Mouse (Mus musculus): ENCODE measurements at regions not wholly inside any gene's neighbourhood (a gene's known extent, or its start where the extent isn't known, plus 50 kb on each side); places are given as distances from the start of the nearest gene placed in this dataset.
A peak's percentile ranks its signal among the peaks of the same experiment; 100 is the strongest.

GRCm38 (mm10) chr10:126697086-126697485, 204.1 kb downstream of the Atp23 start:
- Histone ChIP-seq H3K36me3 (ENCODE audit: control insufficient read depth, insufficient read depth, low read length, poor library complexity, severe bottlenecking) (no peaks in the 10 kb centered on the region), H3K27ac (ENCODE audit: insufficient read depth, low read length) (no peak overlapping the region), H3K4me1 (ENCODE audit: control insufficient read depth, insufficient read depth, low read length) (no peaks in the 10 kb centered on the region), H3K9ac (ENCODE audit: low read depth, poor library complexity, severe bottlenecking) (no peak overlapping the region), H3K4me3 (ENCODE audit: low read depth, low read length) (no peak overlapping the region), H3K27me3 (ENCODE audit: control insufficient read depth, insufficient read depth, low read length, poor library complexity, severe bottlenecking) (no peaks in the 10 kb centered on the region), H3K9me3 (replicated peaks; ENCODE audit: control insufficient read depth, insufficient read depth, low read length, poor library complexity, severe bottlenecking) (no peaks in the 10 kb centered on the region; the same call in 1 of the 2 replicates)
- TF ChIP-seq CTCF (IDR thresholded peaks at IDR 0.05; ENCODE audit: low read depth, low read length) (no peak), POLR2A (IDR thresholded peaks at IDR 0.05; ENCODE audit: insufficient read depth, low read length) (no peak), EP300 (IDR thresholded peaks at IDR 0.05; ENCODE audit: insufficient read depth, low read depth, low read length) (no peak)

GRCm38 (mm10) chr10:126690914-126691673, 210.1 kb downstream of the Atp23 start:
- Histone ChIP-seq H3K27me3 (ENCODE audit: control insufficient read depth, insufficient read depth, low read length, poor library complexity, severe bottlenecking) (no peaks in the 10 kb centered on the region; the same call in 1 of the 2 replicates), H3K9ac (ENCODE audit: low read depth, poor library complexity, severe bottlenecking) (no peak overlapping the region), H3K4me1 (ENCODE audit: control insufficient read depth, insufficient read depth, low read length) (no peaks in the 10 kb centered on the region), H3K9me3 (replicated peaks; ENCODE audit: control insufficient read depth, insufficient read depth, low read length, poor library complexity, severe bottlenecking) (no peaks in the 10 kb centered on the region; the same call in 1 of the 2 replicates), H3K4me3 (ENCODE audit: low read depth, low read length) (no peak overlapping the region), H3K27ac (ENCODE audit: insufficient read depth, low read length) (no peak overlapping the region), H3K36me3 (ENCODE audit: control insufficient read depth, insufficient read depth, low read length, poor library complexity, severe bottlenecking) (no peaks in the 10 kb centered on the region)
- TF ChIP-seq EP300 (IDR thresholded peaks at IDR 0.05; ENCODE audit: insufficient read depth, low read depth, low read length): no peak
- TF ChIP-seq CTCF (IDR thresholded peaks at IDR 0.05; ENCODE audit: low read depth, low read length): no peak
- no peak for TF ChIP-seq POLR2A (IDR thresholded peaks at IDR 0.05; ENCODE audit: insufficient read depth, low read length)

- H3K4me3 ChIP-seq (ENCODE audit: low read depth, low read length): no peak overlapping the region
- H3K36me3 ChIP-seq (ENCODE audit: control insufficient read depth, insufficient read depth, low read length, poor library complexity, severe bottlenecking): no peaks in the 10 kb centered on the region
- H3K27me3 ChIP-seq (ENCODE audit: control insufficient read depth, insufficient read depth, low read length, poor library complexity, severe bottlenecking): no peaks in the 10 kb centered on the region
- no peak for TF ChIP-seq EP300 (IDR thresholded peaks at IDR 0.05; ENCODE audit: insufficient read depth, low read depth, low read length)
- TF ChIP-seq POLR2A (IDR thresholded peaks at IDR 0.05; ENCODE audit: insufficient read depth, low read length): no peak
- TF ChIP-seq CTCF (IDR thresholded peaks at IDR 0.05; ENCODE audit: low read depth, low read length): no peak
- no peak overlapping the region for H3K27ac ChIP-seq (ENCODE audit: insufficient read depth, low read length)
- H3K9ac ChIP-seq (ENCODE audit: low read depth, poor library complexity, severe bottlenecking): no peak overlapping the region
- peaks cover 8% of the 10 kb centered on the region; the same call in 1 of the 2 replicates for H3K9me3 ChIP-seq (replicated peaks; ENCODE audit: control insufficient read depth, insufficient read depth, low read length, poor library complexity, severe bottlenecking)
- no peaks in the 10 kb centered on the region for H3K4me1 ChIP-seq (ENCODE audit: control insufficient read depth, insufficient read depth, low read length)
Observed at GRCm38 (mm10) chr10:126680275-126681184, 220.6 kb downstream of the Atp23 start.

GRCm38 (mm10) chr10:126679224-126680120, 221.7 kb downstream of the Atp23 start:
- Histone ChIP-seq H3K27me3 (ENCODE audit: control insufficient read depth, insufficient read depth, low read length, poor library complexity, severe bottlenecking) (no peaks in the 10 kb centered on the region), H3K27ac (ENCODE audit: insufficient read depth, low read length) (no peak overlapping the region), H3K36me3 (ENCODE audit: control insufficient read depth, insufficient read depth, low read length, poor library complexity, severe bottlenecking) (no peaks in the 10 kb centered on the region), H3K4me1 (ENCODE audit: control insufficient read depth, insufficient read depth, low read length) (no peaks in the 10 kb centered on the region), H3K9me3 (replicated peaks; ENCODE audit: control insufficient read depth, insufficient read depth, low read length, poor library complexity, severe bottlenecking) (peaks cover 8% of the 10 kb centered on the region; the same call in 1 of the 2 replicates), H3K4me3 (ENCODE audit: low read depth, low read length) (no peak overlapping the region), H3K9ac (ENCODE audit: low read depth, poor library complexity, severe bottlenecking) (no peak overlapping the region)
- TF ChIP-seq CTCF (IDR thresholded peaks at IDR 0.05; ENCODE audit: low read depth, low read length): peak; percentile 85
- no peak for TF ChIP-seq EP300 (IDR thresholded peaks at IDR 0.05; ENCODE audit: insufficient read depth, low read depth, low read length)

GRCm38 (mm10) chr10:126673437-126673836, 227.7 kb downstream of the Atp23 start:
- Histone ChIP-seq H3K9me3 (replicated peaks; ENCODE audit: control insufficient read depth, insufficient read depth, low read length, poor library complexity, severe bottlenecking) (no peaks in the 10 kb centered on the region; the same call in 1 of the 2 replicates), H3K9ac (ENCODE audit: low read depth, poor library complexity, severe bottlenecking) (no peak overlapping the region), H3K4me3 (ENCODE audit: low read depth, low read length) (no peak overlapping the region), H3K4me1 (ENCODE audit: control insufficient read depth, insufficient read depth, low read length) (no peaks in the 10 kb centered on the region), H3K27me3 (ENCODE audit: control insufficient read depth, insufficient read depth, low read length, poor library complexity, severe bottlenecking) (no peaks in the 10 kb centered on the region), H3K36me3 (ENCODE audit: control insufficient read depth, insufficient read depth, low read length, poor library complexity, severe bottlenecking) (no peaks in the 10 kb centered on the region), H3K27ac (ENCODE audit: insufficient read depth, low read length) (no peak overlapping the region)
- TF ChIP-seq POLR2A (IDR thresholded peaks at IDR 0.05; ENCODE audit: insufficient read depth, low read length) (no peak), CTCF (IDR thresholded peaks at IDR 0.05; ENCODE audit: low read depth, low read length) (no peak), EP300 (IDR thresholded peaks at IDR 0.05; ENCODE audit: insufficient read depth, low read depth, low read length) (no peak)
